ENCODE assay signal across 10 mouse cellular contexts in the genomic region with DNA sequence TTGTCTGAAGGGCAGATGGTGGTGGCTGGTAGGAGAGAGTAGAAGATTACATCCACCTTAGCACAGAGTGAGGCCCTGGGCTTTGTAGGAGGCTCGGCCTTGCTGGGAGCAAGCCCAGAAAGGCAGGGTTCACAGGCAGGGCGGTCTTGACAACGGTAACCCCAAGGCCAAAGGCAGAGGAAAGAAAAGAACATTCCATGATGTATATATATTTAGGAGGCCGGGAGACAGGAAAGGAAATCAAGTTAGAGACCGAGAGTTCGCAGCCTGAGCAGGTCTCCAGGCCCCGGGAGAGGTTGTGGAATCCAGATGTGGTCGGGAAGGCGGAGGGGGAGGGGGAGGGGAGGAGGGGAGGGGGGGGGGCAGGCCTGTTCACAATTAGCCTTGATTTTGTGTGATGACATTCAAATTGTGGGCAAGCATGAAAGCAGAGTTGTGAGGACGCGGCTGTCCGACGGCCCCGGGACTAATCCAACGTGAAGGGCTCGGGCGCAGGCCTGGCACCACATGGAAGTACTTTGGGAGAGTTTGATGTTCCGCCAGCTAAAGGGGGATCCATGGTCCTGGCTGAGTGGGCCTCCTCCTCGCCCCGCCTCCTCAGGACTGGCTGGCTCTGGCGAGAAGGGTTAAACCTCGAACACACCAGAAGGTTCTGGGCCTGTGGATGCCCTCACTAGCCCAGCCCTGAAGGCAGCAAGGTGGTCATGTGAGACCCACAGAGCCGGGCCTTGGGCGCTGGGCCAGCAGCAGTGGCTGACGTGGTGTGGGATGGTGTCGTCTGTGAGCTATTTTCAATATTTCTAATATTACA.
A peak's percentile ranks its signal among the peaks of the same experiment; 100 is the strongest.
DNase-seq lines count a peak whose midpoint lies in the region; ATAC-seq and TF ChIP-seq lines count a peak whose summit lies in the region.
"Had no signal": no experiment of that assay in that cellular context is flagged by ENCODE, and none has a peak within 500 bp of the region (broad histone marks: within the 10 kb centered on the region; RNA-seq: fewer than 3 reads in every experiment).

No protein-coding gene starts in this region.

- no peaks in the 10 kb centered on the region for H3K36me3 ChIP-seq in lung, postnatal 0 days (ENCODE audit: insufficient read depth, low read length)
- H3K36me3 ChIP-seq in forebrain, embryonic 16.5 days (ENCODE audit: control insufficient read depth, insufficient read depth), result no peaks in the 10 kb centered on the region
- H3K36me3 ChIP-seq: hindbrain, embryonic 15.5 days had no signal

- H3K27ac ChIP-seq in lung, postnatal 0 days (ENCODE audit: low read length), result no peak overlapping the region
- no peak overlapping the region for H3K27ac ChIP-seq in forebrain, embryonic 16.5 days (ENCODE audit: low read length)
- H3K27ac ChIP-seq: hindbrain, embryonic 15.5 days had no signal

- peak; percentile 35; the same call in 1 of the 2 replicates for ATAC-seq in lung, postnatal 0 days
- 0 out of 2 replicates have a peak, but pooled peaks have one; percentile 15 for ATAC-seq in forebrain, embryonic 16.5 days
- ATAC-seq in megakaryocyte progenitor cell, adult 5-6 weeks (replicated peaks; ENCODE audit: poor library complexity), result peak; percentile 37; the same call in 1 of the 2 replicates
- no peak for ATAC-seq in CD4-positive, CD25-positive, alpha-beta regulatory T cell, adult 4 months

- H3K4me3 ChIP-seq in lung, postnatal 0 days (ENCODE audit: low read depth, low read length), result no peak overlapping the region
- no peak overlapping the region for H3K4me3 ChIP-seq in forebrain, embryonic 16.5 days (replicated peaks; ENCODE audit: low read length)
- H3K4me3 ChIP-seq: hindbrain, embryonic 15.5 days had no signal

- TF ChIP-seq EP300 in lung, postnatal 0 days (IDR thresholded peaks at IDR 0.05), result no peak

- TF ChIP-seq CTCF in lung, postnatal 0 days (IDR thresholded peaks at IDR 0.05), result no peak

- H3K9me3 ChIP-seq in lung, postnatal 0 days (ENCODE audit: low read length), result no peaks in the 10 kb centered on the region
- H3K9me3 ChIP-seq in forebrain, embryonic 16.5 days (ENCODE audit: control insufficient read depth, low read length), result no peaks in the 10 kb centered on the region
- H3K9me3 ChIP-seq: hindbrain, embryonic 15.5 days had no signal

- no peaks in the 10 kb centered on the region for H3K4me1 ChIP-seq in lung, postnatal 0 days (ENCODE audit: insufficient read depth, low read depth, low read length)
- H3K4me1 ChIP-seq in forebrain, embryonic 16.5 days (replicated peaks; ENCODE audit: control insufficient read depth, insufficient read depth, low read length), result peaks cover 22% of the 10 kb centered on the region

- DNase-seq in cerebellum, postnatal 10 days, result peak; percentile 78 to 79
- DNase-seq in cerebellum, adult 18-20 months, result no peak
- no peak for DNase-seq in lung, postnatal 0 days (ENCODE audit: low spot score)
- no peak for DNase-seq in lung, adult 18-20 months
- no peak for DNase-seq in heart, adult 9 months (ENCODE audit: low spot score in 2 of 2)
- DNase-seq: B cell, adult 2 months had no signal

- no peaks in the 10 kb centered on the region for H3K27me3 ChIP-seq in lung, postnatal 0 days (replicated peaks; ENCODE audit: insufficient read depth, low read length)
- no peaks in the 10 kb centered on the region for H3K27me3 ChIP-seq in forebrain, embryonic 16.5 days (replicated peaks; ENCODE audit: control insufficient read depth, insufficient read depth, low read length)
- H3K27me3 ChIP-seq: hindbrain, embryonic 15.5 days had no signal

- H3K4me2 ChIP-seq in lung, postnatal 0 days (replicated peaks; ENCODE audit: low read depth, low read length), result no peak overlapping the region
- no peak overlapping the region for H3K4me2 ChIP-seq in forebrain, embryonic 16.5 days (ENCODE audit: low read length)
- H3K4me2 ChIP-seq: hindbrain, embryonic 15.5 days had no signal

- 79% methylated on average over 21 of the region's 26 CpGs for WGBS in lung, postnatal 0 days
- 59% methylated on average over 23 of the region's 26 CpGs for WGBS in forebrain, embryonic 16.5 days

- H3K9ac ChIP-seq in lung, postnatal 0 days (replicated peaks; ENCODE audit: low read depth), result no peak overlapping the region
- no peak overlapping the region for H3K9ac ChIP-seq in forebrain, embryonic 16.5 days (replicated peaks; ENCODE audit: low read depth, low read length)
- H3K9ac ChIP-seq: hindbrain, embryonic 15.5 days had no signal

Comparison
In these comparisons a context has a peak if more than half of its experiments do, and no peak if none do; other contexts are left out.
1. DNase-seq: peak in cerebellum, postnatal 10 days (2 of 2); none in cerebellum, adult 18-20 months (0 of 2), lung, postnatal 0 days (single experiment), lung, adult 18-20 months (0 of 2) and heart, adult 9 months (0 of 2).